Mouse (Mus musculus) ES-Bruce4 (cell line): ENCODE data around the gene Prkar1b.
A peak's percentile ranks its signal among the peaks of the same experiment; 100 is the strongest.

Experiments used
- CTCF ChIP-seq: IDR thresholded peaks from one replicate; pipeline ENCODE4 v1.8.1; 2011; ENCODE audit warnings: low read depth, low read length
- EP300 ChIP-seq: IDR thresholded peaks from 2 replicates; pipeline ENCODE4 v1.6.1; 2011; ENCODE audit warnings: low read depth, low read length; ENCODE audit not compliant: insufficient read depth
- POLR2A ChIP-seq: IDR thresholded peaks from one replicate; pipeline ENCODE4 v1.8.1; 2011; ENCODE audit warnings: low read length; ENCODE audit not compliant: insufficient read depth

DNA sequence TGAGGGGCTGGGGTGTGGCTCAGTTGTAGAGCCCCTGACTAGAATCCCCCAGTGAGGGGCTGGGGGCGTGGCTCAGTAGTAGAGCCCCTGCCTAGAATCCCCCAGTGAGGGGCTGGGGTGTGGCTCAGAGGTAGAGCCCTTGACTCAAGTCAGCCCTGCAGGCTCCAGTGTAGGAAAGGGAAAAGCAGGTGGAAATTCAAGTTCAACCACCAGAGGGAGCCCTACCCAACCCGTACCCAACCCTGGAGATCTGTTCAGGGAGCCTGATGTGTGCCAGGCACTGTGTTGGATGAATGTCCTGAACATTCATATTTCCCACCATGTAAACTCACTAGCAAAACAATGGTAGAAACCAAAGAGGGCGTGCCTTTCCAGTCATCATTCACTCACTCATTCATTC is 74.7 kb downstream of the Prkar1b start:
- peak; percentile 57 for TF ChIP-seq CTCF
- TF ChIP-seq POLR2A: no peak
- TF ChIP-seq EP300: no peak
